Mouse (Mus musculus): Measurements from ENCODE around the gene Ccdc154. TPM values are rescaled to one million over a fixed set of nuclear protein-coding genes. Genes with fewer than 3 reads are reported as not detected.

Gene Ccdc154
- polyA plus RNA-seq (2015; fragmentation: Nextera tagmentation; extraction: Ambion mirVana): 0.06 TPM in 1 of 2 replicates, not detected in the other

GRCm38 (mm10) chr17:25162161-25162560 lies at the start of gene Ccdc154:
Ccdc154 (plus strand) TSS chr17:25162461.

GRCm38 (mm10) chr17:25115664-25116432 lies 46.4 kb upstream of the Ccdc154 start, which contains the start of gene Telo2:
Telo2 (minus strand) TSS chr17:25115967.

GRCm38 (mm10) chr17:25120406-25120805 lies 41.9 kb upstream of the Ccdc154 start, which contains the start of gene Ptx4:
Ptx4 (plus strand) TSS chr17:25120760.

GRCm38 (mm10) chr17:25133275-25133698 lies 29.0 kb upstream of the Ccdc154 start, which contains the start of gene Clcn7:
Clcn7 (plus strand) TSS chr17:25133391.

DNA sequence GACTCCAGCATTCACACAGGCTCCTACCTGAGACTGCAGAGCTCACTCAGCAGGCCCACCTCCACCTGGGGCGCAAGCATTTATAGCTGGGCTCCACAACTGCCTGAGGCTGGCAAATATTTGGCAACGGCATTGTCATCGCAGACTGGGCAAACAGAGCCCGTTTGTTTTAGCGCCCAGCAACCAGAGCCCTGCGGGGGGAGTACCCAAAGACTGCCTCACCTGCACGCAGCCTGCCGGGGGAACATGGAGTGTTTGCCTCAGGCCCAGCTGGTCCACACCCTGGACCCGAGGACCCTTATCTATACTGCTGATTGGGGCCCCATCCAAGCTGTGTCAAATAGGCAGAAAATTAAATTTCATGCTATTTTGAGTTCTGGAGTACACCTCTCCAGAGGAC lies 13.2 kb downstream of the Ccdc154 start, which contains the start of gene Gm38655:
Gene Gm38655 (minus strand): TSS at position 61 of the 400 bp plus-strand sequence.

GRCm38 (mm10) chr17:25184129-25184691 lies 21.9 kb downstream of the Ccdc154 start, which contains the start of gene BC003965:
BC003965 (plus strand) TSS chr17:25184554.

GRCm38 (mm10) chr17:25188150-25189031 lies 26.1 kb downstream of the Ccdc154 start, which contains the start of gene Unkl:
Unkl (plus strand) TSS chr17:25188397.

Other genes with a start within 250 kb of the Ccdc154 start
- gene Mapk8ip3, start 225.5 kb upstream of the Ccdc154 start, polyA plus RNA-seq (2015; fragmentation: Nextera tagmentation; extraction: Ambion mirVana): 22.8 and 25.6 TPM in 2 replicates
- 40.1 and 42.0 TPM in 2 replicates for gene Jpt2, start 201.8 kb upstream of the Ccdc154 start, polyA plus RNA-seq (2015; fragmentation: Nextera tagmentation; extraction: Ambion mirVana)
- 4.4 and 4.6 TPM in 2 replicates for gene Cramp1l, start 146.7 kb upstream of the Ccdc154 start, polyA plus RNA-seq (2015; fragmentation: Nextera tagmentation; extraction: Ambion mirVana)
- 9.8 and 14.3 TPM in 2 replicates for gene Ift140, start 146.4 kb upstream of the Ccdc154 start, polyA plus RNA-seq (2015; fragmentation: Nextera tagmentation; extraction: Ambion mirVana)
- 47.0 and 48.5 TPM in 2 replicates for gene Tmem204, start 78.9 kb upstream of the Ccdc154 start, polyA plus RNA-seq (2015; fragmentation: Nextera tagmentation; extraction: Ambion mirVana)
- gene Telo2, start 46.5 kb upstream of the Ccdc154 start, polyA plus RNA-seq (2015; fragmentation: Nextera tagmentation; extraction: Ambion mirVana): 17.3 and 18.1 TPM in 2 replicates
- gene Ptx4, start 41.7 kb upstream of the Ccdc154 start, polyA plus RNA-seq (2015; fragmentation: Nextera tagmentation; extraction: Ambion mirVana): 0.17 and 0.25 TPM in 2 replicates
- gene Clcn7, start 29.1 kb upstream of the Ccdc154 start, polyA plus RNA-seq (2015; fragmentation: Nextera tagmentation; extraction: Ambion mirVana): 11.8 and 20.7 TPM in 2 replicates
- gene Gm38655, start 13.0 kb downstream of the Ccdc154 start, polyA plus RNA-seq (2015; fragmentation: Nextera tagmentation; extraction: Ambion mirVana): 0.33 and 0.40 TPM in 2 replicates
- 34.5 and 37.5 TPM in 2 replicates for gene BC003965, start 22.1 kb downstream of the Ccdc154 start, polyA plus RNA-seq (2015; fragmentation: Nextera tagmentation; extraction: Ambion mirVana)
- 6.8 and 7.2 TPM in 2 replicates for gene Unkl, start 25.9 kb downstream of the Ccdc154 start, polyA plus RNA-seq (2015; fragmentation: Nextera tagmentation; extraction: Ambion mirVana)
- 69.2 and 75.2 TPM in 2 replicates for gene Gnptg, start 77.7 kb downstream of the Ccdc154 start, polyA plus RNA-seq (2015; fragmentation: Nextera tagmentation; extraction: Ambion mirVana)
- gene Tsr3, start 77.7 kb downstream of the Ccdc154 start, polyA plus RNA-seq (2015; fragmentation: Nextera tagmentation; extraction: Ambion mirVana): 59.7 and 65.7 TPM in 2 replicates
- gene Baiap3, start 93.9 kb downstream of the Ccdc154 start, polyA plus RNA-seq (2015; fragmentation: Nextera tagmentation; extraction: Ambion mirVana): 7.5 and 11.9 TPM in 2 replicates
- gene Ube2i, start 112.2 kb downstream of the Ccdc154 start, polyA plus RNA-seq (2015; fragmentation: Nextera tagmentation; extraction: Ambion mirVana): 292 and 391 TPM in 2 replicates
- gene Prss34, start 135.9 kb downstream of the Ccdc154 start, polyA plus RNA-seq (2015; fragmentation: Nextera tagmentation; extraction: Ambion mirVana): 0.44 and 1.4 TPM in 2 replicates
- gene Prss28, start 146.2 kb downstream of the Ccdc154 start, polyA plus RNA-seq (2015; fragmentation: Nextera tagmentation; extraction: Ambion mirVana): 0.14 and 0.75 TPM in 2 replicates
- gene Prss29, start 156.2 kb downstream of the Ccdc154 start, polyA plus RNA-seq (2015; fragmentation: Nextera tagmentation; extraction: Ambion mirVana): not detected in 2 replicates
- 1.0 and 2.1 TPM in 2 replicates for gene Tpsab1, start 183.1 kb downstream of the Ccdc154 start, polyA plus RNA-seq (2015; fragmentation: Nextera tagmentation; extraction: Ambion mirVana)
- gene Tpsb2, start 203.8 kb downstream of the Ccdc154 start, polyA plus RNA-seq (2015; fragmentation: Nextera tagmentation; extraction: Ambion mirVana): 45.1 and 65.1 TPM in 2 replicates
- gene Tpsg1, start 206.8 kb downstream of the Ccdc154 start, polyA plus RNA-seq (2015; fragmentation: Nextera tagmentation; extraction: Ambion mirVana): 0.68 and 1.3 TPM in 2 replicates

All from adrenal gland, postnatal 0 days (tissue).